Mouse (Mus musculus): ENCODE results near the gene Dlg2.

Gene Dlg2

GRCm38 (mm10) chr7:92398841-92399240 lies 1922.4 kb downstream of the Dlg2 start:
- DNase-seq (ENCODE audit: low spot score) = no peak

- DNase-seq (ENCODE audit: low spot score) = no peak
Observed at GRCm38 (mm10) chr7:92400551-92400950, 1924.1 kb downstream of the Dlg2 start.

- no peak for DNase-seq (ENCODE audit: low spot score)
Observed at GRCm38 (mm10) chr7:92401001-92401688, 1924.7 kb downstream of the Dlg2 start.

GRCm38 (mm10) chr7:92408479-92408878 lies 1932.0 kb downstream of the Dlg2 start:
- DNase-seq (ENCODE audit: low spot score) = no peak

GRCm38 (mm10) chr7:92420474-92420873 lies 1944.0 kb downstream of the Dlg2 start:
- DNase-seq (ENCODE audit: low spot score) = no peak

- no peak for DNase-seq (ENCODE audit: low spot score)
Observed at GRCm38 (mm10) chr7:92423017-92423416, 1946.5 kb downstream of the Dlg2 start.

- DNase-seq (ENCODE audit: low spot score) = no peak
Observed at GRCm38 (mm10) chr7:92424703-92425102, 1948.2 kb downstream of the Dlg2 start.

- no peak for DNase-seq (ENCODE audit: low spot score)
Observed at GRCm38 (mm10) chr7:92427280-92427679, 1950.8 kb downstream of the Dlg2 start.

- no peak for DNase-seq (ENCODE audit: low spot score)
Observed at GRCm38 (mm10) chr7:92428629-92429028, 1952.2 kb downstream of the Dlg2 start.

GRCm38 (mm10) chr7:92430254-92430653 lies 1953.8 kb downstream of the Dlg2 start:
- no peak for DNase-seq (ENCODE audit: low spot score)

- no peak for DNase-seq (ENCODE audit: low spot score)
Observed at GRCm38 (mm10) chr7:92437168-92437567, 1960.7 kb downstream of the Dlg2 start.

GRCm38 (mm10) chr7:92439503-92440487 lies 1963.3 kb downstream of the Dlg2 start:
- DNase-seq (ENCODE audit: low spot score) = no peak

GRCm38 (mm10) chr7:92441611-92442010 lies 1965.1 kb downstream of the Dlg2 start:
- no peak for DNase-seq (ENCODE audit: low spot score)

- no peak for DNase-seq (ENCODE audit: low spot score)
Observed at GRCm38 (mm10) chr7:92442082-92442481, 1965.6 kb downstream of the Dlg2 start.

- DNase-seq (ENCODE audit: low spot score) = no peak
Observed at GRCm38 (mm10) chr7:92447938-92448337, 1971.5 kb downstream of the Dlg2 start.

- DNase-seq (ENCODE audit: low spot score) = no peak
Observed at GRCm38 (mm10) chr7:92448782-92449575, 1972.5 kb downstream of the Dlg2 start.

- DNase-seq (ENCODE audit: low spot score) = no peak
Observed at GRCm38 (mm10) chr7:92454176-92454575, 1977.7 kb downstream of the Dlg2 start.

GRCm38 (mm10) chr7:92455927-92456326 lies 1979.5 kb downstream of the Dlg2 start:
- no peak for DNase-seq (ENCODE audit: low spot score)

GRCm38 (mm10) chr7:92457791-92458190 lies 1981.3 kb downstream of the Dlg2 start:
- DNase-seq (ENCODE audit: low spot score) = no peak

GRCm38 (mm10) chr7:92458308-92458707 lies 1981.8 kb downstream of the Dlg2 start:
- DNase-seq (ENCODE audit: low spot score) = no peak

GRCm38 (mm10) chr7:92460578-92460977 lies 1984.1 kb downstream of the Dlg2 start:
- DNase-seq (ENCODE audit: low spot score) = no peak

- no peak for DNase-seq (ENCODE audit: low spot score)
Observed at GRCm38 (mm10) chr7:92461256-92461655, 1984.8 kb downstream of the Dlg2 start.
